Mouse (Mus musculus): ENCODE results near the gene Akain1. TPM values are rescaled to one million over a fixed set of nuclear protein-coding genes. Genes with fewer than 3 reads are reported as not detected.

Gene Akain1
- 0.30 and 0.39 TPM in 2 replicates for polyA plus RNA-seq (2012; rRNA removed)

DNA sequence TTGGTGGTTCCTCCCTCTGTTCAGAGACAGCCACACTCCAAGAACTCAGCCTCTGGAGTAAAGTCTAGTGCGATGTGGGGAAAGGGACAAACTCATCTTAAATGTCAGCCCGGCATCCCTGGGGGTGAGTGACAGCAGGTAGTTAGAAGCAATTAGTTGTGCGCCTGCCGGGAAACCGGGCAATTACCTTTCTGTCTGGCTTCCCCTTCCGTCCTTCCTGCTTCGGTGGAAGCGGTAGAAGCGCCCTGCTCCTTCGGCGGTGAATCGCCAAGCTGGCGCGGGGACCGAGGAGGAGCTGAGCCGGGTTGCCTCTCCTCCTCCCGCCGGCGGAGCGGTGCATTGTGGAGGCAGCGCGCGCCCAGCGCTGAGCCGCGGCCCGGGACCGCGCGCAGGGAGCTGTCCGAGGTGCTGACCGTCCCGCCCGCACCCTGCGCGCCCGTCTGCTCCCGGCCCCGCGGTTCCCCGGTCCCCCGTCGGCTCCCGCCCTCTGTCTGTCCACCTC, at the start of gene Akain1:
TSS of gene Akain1 (plus strand) at position 337 of the 502 bp plus-strand sequence.

Other genes with a start within 250 kb of the Akain1 start
- gene Zbtb14, start 56.3 kb upstream of the Akain1 start, polyA plus RNA-seq (2012; rRNA removed) = 18.6 and 19.3 TPM in 2 replicates

All from central nervous system, embryonic 14 days (tissue).